Mouse (Mus musculus) spleen, adult 2 months (tissue): ENCODE measurements at regions not wholly inside any gene's neighbourhood (a gene's known extent, or its start where the extent isn't known, plus 50 kb on each side); places are given as distances from the start of the nearest gene placed in this dataset.

Experiments used
- CTCF ChIP-seq: fragments of 200-500 bp; IDR thresholded peaks from 2 replicates; pipeline ENCODE4 v1.5.1; 2011; ENCODE audit warnings: mild to moderate bottlenecking, inconsistent platforms; ENCODE audit not compliant: insufficient read depth, insufficient read length, insufficient replicate concordance; ENCODE audit errors: extremely low read depth
- POLR2A ChIP-seq: fragments of 200-500 bp; IDR thresholded peaks from 2 replicates; pipeline ENCODE4 v1.6.1; 2011; ENCODE audit warnings: low read depth, low read length, inconsistent platforms

DNA sequence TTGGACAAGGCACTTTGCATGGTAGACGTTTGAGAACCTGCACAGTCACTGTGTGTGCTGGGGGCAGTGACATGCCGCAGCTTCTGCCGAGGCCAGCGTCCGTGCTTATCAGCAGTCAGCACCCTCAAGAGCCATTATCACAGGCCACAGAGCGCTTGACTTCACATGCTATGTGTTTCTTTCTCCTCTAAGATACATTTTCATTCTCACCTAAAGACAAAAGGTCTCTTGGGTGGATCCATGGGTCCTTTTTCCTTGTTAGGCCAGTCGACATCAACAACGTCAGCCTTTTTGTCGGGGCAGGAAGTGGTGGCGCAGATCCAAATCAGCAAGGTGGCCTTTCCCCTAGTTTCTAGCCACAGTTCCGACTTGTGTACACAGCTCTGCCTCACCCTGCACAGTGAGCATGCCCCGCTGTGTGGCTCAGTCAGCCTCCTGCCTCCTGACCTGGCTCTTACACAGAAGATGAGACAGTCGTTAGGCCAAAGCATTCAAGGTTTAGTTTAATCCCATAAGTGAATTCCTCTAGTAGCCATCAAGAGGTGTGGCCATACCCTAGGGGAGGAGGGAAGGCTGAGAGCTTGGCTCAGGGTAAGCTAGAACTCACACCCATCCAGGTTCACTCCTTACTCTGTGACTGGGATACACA lies 134.1 kb upstream of the Teddm2 start:
- TF ChIP-seq POLR2A: no peak
- TF ChIP-seq CTCF: no peak
